Mouse (Mus musculus) Patski (cell line): ENCODE results near the gene Bmp15. TPM values are rescaled to one million over a fixed set of nuclear protein-coding genes. Genes with fewer than 3 reads are reported as not detected.

ENCODE experiments used
- ATAC-seq: fragments of 100-300 bp; one replicate; pipeline ENCODE4 v1.8.0; 2021
- CTCF ChIA-PET: fragments of 350-600 bp; sonication (Branson Sonifier 250); formaldehyde crosslinking; loops from one replicate; lab custom pipeline; 2022; ENCODE audit warnings: inconsistent platforms; lab: Charles Lee
- POLR2A ChIA-PET: fragments of 350-600 bp; sonication (Branson Sonifier 250); formaldehyde crosslinking; loops from one replicate; lab custom pipeline; 2022; ENCODE audit warnings: antibody characterized with exemption, inconsistent platforms; lab: Charles Lee
- DNase-seq: peaks from one replicate; pipeline ENCODE4 v3.0.0-alpha.2; 2011; ENCODE audit warnings: low read depth, low spot score
- H3K27me3 ChIP-seq: fragments of 371-371 bp; one replicate; pipeline ENCODE4 v1.5.1; 2021
- CTCF ChIP-seq: fragments of 100-300 bp; IDR thresholded peaks from one replicate; pipeline ENCODE4 v1.5.1; 2021
- in situ Hi-C: fragments of 300-500 bp; cut with MboI; formaldehyde crosslinking; loops from 3 replicates; pipeline ENCODE4 v1.11.1; 2018; ENCODE audit warnings: low pct_unique_long_range_greater_than_20kb, mixed read lengths
- polyA plus RNA-seq: library from polyadenylated mRNA; unstranded; gene quantifications from one replicate; pipeline ENCODE4 v1.2.3, GENCODE M21; 2021

The Bmp15 gene
- polyA plus RNA-seq, result 0.03 TPM

GRCm38 (mm10) chrX:6320621-6321020, at the start of gene Bmp15:
Bmp15 (minus strand) TSS chrX:6320721.
- ATAC-seq (no peak), DNase-seq (no peak)
- peaks cover 3% of the 10 kb centered on the region for H3K27me3 ChIP-seq
- in situ Hi-C loops, result loop anchor here (5.0 kb wide), 2 partner anchors 147 to 207 kb away; no protein-coding TSS in a partner anchor
- POLR2A ChIA-PET, result no interaction called here
- TF ChIP-seq CTCF, result no peak
- CTCF ChIA-PET, result interaction anchor here (0.7 kb wide), 1 partner anchor 155 kb away, joined by 3 read pairs; no protein-coding TSS in a partner anchor

- POLR2A ChIA-PET, result no interaction called here
- in situ Hi-C loops, result no loop called here
Measured at GRCm38 (mm10) chrX:6368822-6369221, 48.3 kb upstream of the Bmp15 start.

GRCm38 (mm10) chrX:6357503-6358114, 37.1 kb upstream of the Bmp15 start:
- H3K27me3 ChIP-seq, result no peaks in the 10 kb centered on the region
- DNase-seq, result peak; percentile 94
- ChIA-PET POLR2A (interaction anchor here (0.6 kb wide), 1 partner anchor 1928 kb away, joined by 3 read pairs; no protein-coding TSS in a partner anchor), CTCF (interaction anchor here (0.6 to 2.0 kb wide), 4 partner anchors 113 to 142 kb away, joined by 3 to 10 read pairs (median 4); no protein-coding TSS in a partner anchor)
- TF ChIP-seq CTCF, result no peak
- in situ Hi-C loops, result no loop called here
- peak; percentile 91 for ATAC-seq

More at GRCm38 (mm10) chrX:6368822-6369221, 48.3 kb upstream of the Bmp15 start:
- CTCF ChIA-PET, result interaction anchor here (1.1 kb wide), 1 partner anchor 9 kb away, joined by 3 read pairs; no protein-coding TSS in a partner anchor
- ATAC-seq (no peak), DNase-seq (no peak)
- no peaks in the 10 kb centered on the region for H3K27me3 ChIP-seq
- no peak for TF ChIP-seq CTCF

GRCm38 (mm10) chrX:6356876-6357275, 36.4 kb upstream of the Bmp15 start:
- no peak for TF ChIP-seq CTCF
- ATAC-seq (no peak), DNase-seq (no peak)
- no peaks in the 10 kb centered on the region for H3K27me3 ChIP-seq
- ChIA-PET POLR2A (no interaction called here), CTCF (interaction anchor here (0.6 to 1.9 kb wide), 4 partner anchors 13 to 118 kb away, joined by 3 to 4 read pairs (median 4); no protein-coding TSS in a partner anchor)
- in situ Hi-C loops, result no loop called here

- POLR2A ChIA-PET, result no interaction called here
- no peaks in the 10 kb centered on the region for H3K27me3 ChIP-seq
- DNase-seq, result no peak
- in situ Hi-C loops, result no loop called here
- TF ChIP-seq CTCF, result no peak
- ATAC-seq, result no peak
- CTCF ChIA-PET, result interaction anchor here (1.3 to 1.6 kb wide), 2 partner anchors 9 to 129 kb away, joined by 3 to 4 read pairs; no protein-coding TSS in a partner anchor
Measured at GRCm38 (mm10) chrX:6345273-6345959, 24.9 kb upstream of the Bmp15 start.

- ChIA-PET CTCF (interaction anchor here (1.1 to 2.0 kb wide), 2 partner anchors 54 to 151 kb away, joined by 3 to 14 read pairs; no protein-coding TSS in a partner anchor), POLR2A (no interaction called here)
- in situ Hi-C loops, result loop anchor here (5.0 kb wide), 2 partner anchors 143 to 203 kb away; no protein-coding TSS in a partner anchor
- peak; percentile 84 for TF ChIP-seq CTCF
- ATAC-seq (no peak), DNase-seq (no peak)
- no peaks in the 10 kb centered on the region for H3K27me3 ChIP-seq
Measured at GRCm38 (mm10) chrX:6324056-6324455, 3.5 kb upstream of the Bmp15 start.

- in situ Hi-C loops, result no loop called here
- TF ChIP-seq CTCF, result no peak
- no peak for ATAC-seq
- no peak for DNase-seq
- peaks cover 23% of the 10 kb centered on the region for H3K27me3 ChIP-seq
- CTCF ChIA-PET, result no interaction called here
- POLR2A ChIA-PET, result no interaction called here
Measured at GRCm38 (mm10) chrX:6317747-6318146, 2.8 kb downstream of the Bmp15 start.

Other genes with a start within 250 kb of the Bmp15 start
- gene AU022751, start 237.3 kb downstream of the Bmp15 start, polyA plus RNA-seq, result not detected
- gene Nudt10, start 147.7 kb downstream of the Bmp15 start, polyA plus RNA-seq, result not detected
- 30.8 TPM for gene Shroom4, start 79.1 kb upstream of the Bmp15 start, polyA plus RNA-seq